Mouse (Mus musculus): ENCODE data around the gene Btbd2. TPM values are rescaled to one million over a fixed set of nuclear protein-coding genes. Genes with fewer than 3 reads are reported as not detected.

The Btbd2 gene
- polyA plus RNA-seq, 2 experiments, result 8.2 to 8.6 TPM

- ATAC-seq (ENCODE audit: insufficient read depth), result no peak
- WGBS (ENCODE audit: insufficient replicate concordance), result 77% methylated on average over 6 of the region's 6 CpGs
- H3K4me1 ChIP-seq (replicated peaks; ENCODE audit: control insufficient read depth in 2 of 2, insufficient read depth in 2 of 2, low read length in 1 of 2), result peaks cover 54 to 58% of the 10 kb centered on the region in 2 experiments
Observed at GRCm38 (mm10) chr10:80682003-80682402, 25.1 kb upstream of the Btbd2 start.

GRCm38 (mm10) chr10:80680260-80680696 is 23.4 kb upstream of the Btbd2 start:
- no peak for DNase-seq (ENCODE audit: low read depth in 3 of 3, low spot score in 3 of 3)
- no peak for ATAC-seq (ENCODE audit: insufficient read depth)
- H3K36me3 ChIP-seq (replicated peaks; ENCODE audit: control insufficient read depth, insufficient read depth, low read depth), result no peaks in the 10 kb centered on the region; the same call in none of the 2 replicates
- H3K4me2 ChIP-seq (ENCODE audit: low read depth), result no peak overlapping the region
- WGBS (ENCODE audit: insufficient replicate concordance), result 65% methylated on average over 2 of the region's 2 CpGs
- H3K27ac ChIP-seq, result peak overlapping the region; percentile 100
- no peaks in the 10 kb centered on the region for H3K9me3 ChIP-seq (ENCODE audit: control insufficient read depth, low read length)
- no peak overlapping the region for H3K4me3 ChIP-seq (ENCODE audit: insufficient read depth in 1 of 2, low read depth in 2 of 2, low read length in 2 of 2)
- no peak overlapping the region for H3K9ac ChIP-seq (replicated peaks)
- no peaks in the 10 kb centered on the region for H3K27me3 ChIP-seq (ENCODE audit: control insufficient read depth, insufficient read depth, low read length)
- H3K4me1 ChIP-seq (replicated peaks; ENCODE audit: control insufficient read depth in 2 of 2, insufficient read depth in 2 of 2, low read length in 1 of 2), result peaks cover 50 to 51% of the 10 kb centered on the region in 2 experiments
- TF ChIP-seq EP300 (IDR thresholded peaks at IDR 0.05; ENCODE audit: low read depth) (no peak), CTCF (IDR thresholded peaks at IDR 0.05; ENCODE audit: low read depth) (no peak)

More at GRCm38 (mm10) chr10:80682003-80682402, 25.1 kb upstream of the Btbd2 start:
- Histone ChIP-seq H3K27me3 (ENCODE audit: control insufficient read depth, insufficient read depth, low read length) (no peaks in the 10 kb centered on the region), H3K4me3 (ENCODE audit: insufficient read depth in 1 of 2, low read depth in 2 of 2, low read length in 2 of 2) (no peak overlapping the region), H3K4me2 (ENCODE audit: low read depth) (no peak overlapping the region), H3K9me3 (ENCODE audit: control insufficient read depth, low read length) (no peaks in the 10 kb centered on the region), H3K9ac (replicated peaks) (no peak overlapping the region), H3K27ac (no peak overlapping the region; the same call in 1 of the 2 replicates), H3K36me3 (replicated peaks; ENCODE audit: control insufficient read depth, insufficient read depth, low read depth) (peaks cover 14% of the 10 kb centered on the region)
- DNase-seq (ENCODE audit: low read depth in 3 of 3, low spot score in 3 of 3), result no peak
- TF ChIP-seq CTCF (IDR thresholded peaks at IDR 0.05; ENCODE audit: low read depth), result no peak

DNA sequence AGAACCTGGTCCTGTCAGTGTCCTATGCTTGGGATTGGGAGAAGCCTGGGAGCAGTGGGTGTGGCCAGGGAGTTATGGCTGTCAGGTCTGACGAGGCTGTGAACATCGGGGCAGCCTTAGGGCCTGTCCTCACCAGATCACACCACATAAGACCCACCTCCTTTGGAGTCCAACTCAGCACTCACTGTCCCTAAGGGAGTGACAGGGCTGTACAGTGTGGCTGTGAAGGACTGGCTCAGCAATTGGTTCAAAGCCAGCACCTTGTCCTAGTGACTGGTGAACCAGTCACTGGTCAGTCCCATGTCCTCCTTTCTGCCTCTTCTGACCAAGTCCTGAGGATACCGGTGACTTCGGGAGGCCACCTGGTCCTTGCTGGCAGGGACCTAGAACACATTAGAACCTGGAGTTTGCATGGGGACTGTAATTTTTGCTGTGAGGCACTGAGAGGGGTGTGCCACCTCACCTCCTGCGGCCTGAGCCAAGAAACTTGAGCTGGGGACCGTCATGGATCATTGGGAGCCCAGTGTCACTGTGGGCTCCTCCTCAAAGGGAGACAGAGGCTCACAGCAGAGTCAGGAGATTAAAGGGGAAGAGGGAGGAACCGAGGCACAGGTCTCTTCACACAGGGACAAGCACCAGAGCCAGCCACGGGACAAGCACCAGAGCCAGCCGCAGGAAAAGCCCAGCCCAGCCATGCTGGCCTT is 22.8 kb upstream of the Btbd2 start:
- no peaks in the 10 kb centered on the region for H3K27me3 ChIP-seq (ENCODE audit: control insufficient read depth, insufficient read depth, low read length)
- no peak for TF ChIP-seq CTCF (IDR thresholded peaks at IDR 0.05; ENCODE audit: low read depth)
- no peak for TF ChIP-seq EP300 (IDR thresholded peaks at IDR 0.05; ENCODE audit: low read depth)
- peak overlapping the region; percentile 100 for H3K27ac ChIP-seq
- H3K9me3 ChIP-seq (ENCODE audit: control insufficient read depth, low read length), result no peaks in the 10 kb centered on the region
- H3K36me3 ChIP-seq (replicated peaks; ENCODE audit: control insufficient read depth, insufficient read depth, low read depth), result no peaks in the 10 kb centered on the region; the same call in none of the 2 replicates
- DNase-seq (ENCODE audit: low read depth in 3 of 3, low spot score in 3 of 3), result no peak
- peak overlapping the region; percentile 16 for H3K9ac ChIP-seq (replicated peaks)
- no peak for ATAC-seq (ENCODE audit: insufficient read depth)
- H3K4me1 ChIP-seq (replicated peaks; ENCODE audit: control insufficient read depth in 2 of 2, insufficient read depth in 2 of 2, low read length in 1 of 2), result peaks cover 46 to 48% of the 10 kb centered on the region in 2 experiments
- 54% methylated on average over 9 of the region's 9 CpGs for WGBS (ENCODE audit: insufficient replicate concordance)
- no peak overlapping the region for H3K4me3 ChIP-seq (ENCODE audit: insufficient read depth in 1 of 2, low read depth in 2 of 2, low read length in 2 of 2)
- H3K4me2 ChIP-seq (ENCODE audit: low read depth), result peak overlapping the region; percentile 98

DNA sequence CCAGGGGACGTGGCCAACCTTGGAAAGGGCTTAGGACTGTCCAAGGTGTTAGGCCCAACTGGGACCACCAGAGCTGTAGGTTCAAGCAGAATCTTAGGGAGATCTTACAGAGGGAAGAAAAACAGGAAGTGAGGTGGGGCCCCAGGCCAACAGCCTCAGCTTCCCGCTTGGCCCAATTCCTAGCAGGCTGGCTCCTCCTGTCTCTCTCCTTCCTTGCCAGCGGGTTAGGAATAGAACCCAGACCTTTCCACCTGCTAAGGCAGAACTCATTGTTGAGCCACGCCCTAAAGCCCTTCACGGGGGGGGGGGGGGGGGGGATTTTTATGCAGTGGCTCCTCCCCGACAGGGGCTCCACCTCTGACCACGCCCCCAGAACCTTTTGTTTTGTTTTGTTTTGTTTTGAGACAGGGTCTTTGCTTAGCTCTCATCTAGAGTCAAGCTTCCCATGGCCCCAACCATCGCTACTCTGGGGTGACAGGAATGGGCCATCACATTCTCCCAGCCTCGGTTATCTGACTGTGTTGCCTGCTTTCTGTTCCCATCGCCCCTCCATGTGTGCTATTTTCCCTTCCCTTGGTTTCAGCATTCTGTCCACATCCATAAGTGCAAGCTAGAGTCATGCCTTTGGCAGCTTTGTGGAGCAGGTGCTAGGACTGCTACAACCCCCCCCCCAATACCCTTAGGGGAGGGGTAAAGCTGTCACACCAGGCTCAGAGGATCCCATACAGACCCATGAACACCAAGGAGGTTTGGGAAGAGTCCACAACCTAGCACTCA is 21.9 kb upstream of the Btbd2 start:
- peak overlapping the region; percentile 98 for H3K4me2 ChIP-seq (ENCODE audit: low read depth)
- 13% methylated on average over 10 of the region's 10 CpGs for WGBS (ENCODE audit: insufficient replicate concordance)
- ATAC-seq (ENCODE audit: insufficient read depth) (no peak), DNase-seq (ENCODE audit: low read depth in 3 of 3, low spot score in 3 of 3) (no peak)
- peak overlapping the region; percentile 100 for H3K27ac ChIP-seq
- H3K27me3 ChIP-seq (ENCODE audit: control insufficient read depth, insufficient read depth, low read length), result no peaks in the 10 kb centered on the region
- H3K9ac ChIP-seq (replicated peaks), result peak overlapping the region; percentile 98
- peak overlapping the region; percentile 65 to 98; a peak in 3 of 4 replicates for H3K4me3 ChIP-seq (ENCODE audit: insufficient read depth in 1 of 2, low read depth in 2 of 2, low read length in 2 of 2)
- no peak; the same call in 1 of the 2 replicates for TF ChIP-seq EP300 (IDR thresholded peaks at IDR 0.05; ENCODE audit: low read depth)
- no peak for TF ChIP-seq CTCF (IDR thresholded peaks at IDR 0.05; ENCODE audit: low read depth)
- H3K4me1 ChIP-seq (replicated peaks; ENCODE audit: control insufficient read depth in 2 of 2, insufficient read depth in 2 of 2, low read length in 1 of 2), result peaks cover 44 to 46% of the 10 kb centered on the region in 2 experiments
- H3K9me3 ChIP-seq (ENCODE audit: control insufficient read depth, low read length), result no peaks in the 10 kb centered on the region
- H3K36me3 ChIP-seq (replicated peaks; ENCODE audit: control insufficient read depth, insufficient read depth, low read depth), result no peaks in the 10 kb centered on the region; the same call in none of the 2 replicates

All from liver, embryonic 14.5 days (tissue).